Mouse (Mus musculus) gonadal fat pad, adult 2 months (tissue): Measurements from ENCODE around the gene Stk11. TPM values are rescaled to one million over a fixed set of nuclear protein-coding genes. Genes with fewer than 3 reads are reported as not detected.

ENCODE experiments used
- DNase-seq: peaks from one replicate; pipeline ENCODE4 v3.0.0-alpha.2; 2012; ENCODE audit warnings: low read depth
- polyA plus RNA-seq: library from polyadenylated mRNA; depleted of rRNA; stranded (reverse); fragments of >200 nt; gene quantifications from 2 replicates; pipeline ENCODE4 v1.2.3, GENCODE M21; 2012

The Stk11 gene
- polyA plus RNA-seq, 1 experiment, result 108 TPM

DNA sequence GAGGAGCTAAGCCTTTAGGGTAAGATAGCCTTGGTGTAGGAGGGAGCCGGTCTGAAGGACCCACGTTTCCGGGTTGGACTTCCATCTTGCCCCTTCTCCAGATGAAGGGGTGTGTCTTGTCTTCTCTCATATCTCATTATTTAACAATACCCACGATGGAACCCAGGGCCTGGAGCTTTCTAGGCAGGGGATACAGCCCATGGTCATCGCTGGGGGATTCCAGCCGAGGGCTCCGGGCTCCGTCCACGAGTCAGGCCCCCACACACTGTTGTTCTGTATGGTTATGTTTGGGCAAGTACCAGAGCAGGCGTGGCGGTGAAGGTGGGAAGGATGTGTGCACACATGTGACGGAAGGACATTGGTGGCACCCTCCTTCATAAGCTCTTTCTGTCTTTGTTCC, 28.6 kb downstream of the Stk11 start:
- no peak for DNase-seq

DNA sequence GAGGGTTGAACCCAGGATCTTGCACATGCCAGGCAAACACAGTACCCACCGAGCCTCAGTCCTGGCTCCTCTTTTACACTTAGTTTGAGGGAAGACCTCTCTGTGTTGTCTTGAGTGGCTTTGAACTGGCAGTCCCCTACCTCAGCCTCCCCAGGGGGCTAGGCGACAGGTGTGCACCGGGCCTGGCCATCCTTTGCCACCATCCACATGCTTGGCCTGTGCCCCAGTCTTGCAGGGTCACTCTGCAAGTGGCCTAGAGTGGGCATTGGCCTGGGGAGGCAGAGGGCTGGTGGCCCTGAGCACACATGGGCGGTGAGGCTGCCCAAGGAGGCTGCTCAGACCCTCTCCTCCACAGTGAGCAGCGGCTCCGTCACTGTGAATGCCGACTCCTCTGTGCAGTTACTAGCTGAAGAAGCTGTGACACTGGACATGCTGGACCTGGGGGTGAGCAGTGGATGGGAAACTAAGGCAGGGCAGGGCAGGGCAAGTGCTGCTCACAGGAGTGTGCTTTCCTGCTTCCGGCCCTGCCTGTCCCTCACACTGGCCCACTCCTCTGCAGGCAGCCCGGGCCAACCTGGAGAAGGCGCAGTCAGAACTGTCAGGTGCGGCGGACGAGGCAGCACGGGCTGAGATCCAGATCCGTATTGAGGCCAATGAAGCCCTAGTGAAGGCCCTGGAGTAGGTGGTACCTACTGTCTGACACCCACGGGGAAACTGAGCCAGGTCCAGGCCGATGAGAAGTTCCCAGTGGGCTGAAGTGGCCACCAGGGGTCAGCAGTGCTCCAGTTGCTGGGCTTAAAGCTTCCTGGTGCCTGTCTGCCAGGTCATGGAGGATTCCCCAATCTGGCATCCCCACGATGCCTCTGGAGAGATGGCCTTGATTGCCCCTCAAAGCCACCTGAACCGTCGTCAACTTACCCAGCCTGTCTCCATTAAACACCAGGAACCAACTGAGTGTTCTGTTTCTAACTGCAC, 29.5 kb downstream of the Stk11 start:
- DNase-seq, result no peak

DNA sequence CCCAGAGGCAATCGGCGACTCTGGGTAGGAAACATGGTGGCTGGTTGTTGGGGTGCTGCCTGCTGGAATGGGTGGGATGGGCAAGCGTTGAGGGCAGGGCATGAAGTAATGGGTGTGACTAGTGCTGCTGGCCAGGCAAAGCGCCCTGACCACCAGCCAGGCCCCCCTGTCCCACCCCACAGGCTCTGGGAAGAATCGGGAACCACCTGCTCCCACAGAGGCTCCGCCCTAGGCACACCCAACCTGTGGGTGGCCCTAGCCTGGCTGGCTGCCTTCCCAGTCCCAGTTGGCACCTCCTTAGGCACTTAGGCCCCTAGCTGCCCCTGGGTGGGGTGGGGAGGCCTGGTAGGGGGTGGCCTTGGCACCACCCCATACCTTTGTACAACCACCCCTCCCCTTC, 30.3 kb downstream of the Stk11 start:
- DNase-seq, result no peak

DNA sequence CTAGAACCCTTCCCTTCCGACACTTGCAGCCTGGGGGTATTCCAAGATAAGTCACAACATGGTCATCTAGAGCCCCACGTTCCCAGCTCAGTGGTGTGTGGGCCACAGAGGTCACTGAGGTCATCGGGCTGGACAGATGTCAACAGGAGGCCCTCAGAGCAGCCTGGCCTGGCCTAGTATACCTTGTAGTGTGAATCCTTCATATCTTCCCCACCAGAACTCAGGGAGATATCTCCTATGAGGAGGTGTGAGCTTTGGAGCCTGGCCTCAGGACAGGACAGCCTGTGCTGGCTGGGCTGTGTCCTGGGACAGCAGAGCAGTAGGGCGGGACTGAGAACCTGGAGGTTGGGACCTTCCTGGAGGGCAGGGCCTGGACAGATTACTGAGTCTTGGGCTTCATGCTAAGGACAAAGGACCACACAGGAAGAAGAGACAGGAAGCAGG, 31.0 kb downstream of the Stk11 start:
- no peak for DNase-seq

DNA sequence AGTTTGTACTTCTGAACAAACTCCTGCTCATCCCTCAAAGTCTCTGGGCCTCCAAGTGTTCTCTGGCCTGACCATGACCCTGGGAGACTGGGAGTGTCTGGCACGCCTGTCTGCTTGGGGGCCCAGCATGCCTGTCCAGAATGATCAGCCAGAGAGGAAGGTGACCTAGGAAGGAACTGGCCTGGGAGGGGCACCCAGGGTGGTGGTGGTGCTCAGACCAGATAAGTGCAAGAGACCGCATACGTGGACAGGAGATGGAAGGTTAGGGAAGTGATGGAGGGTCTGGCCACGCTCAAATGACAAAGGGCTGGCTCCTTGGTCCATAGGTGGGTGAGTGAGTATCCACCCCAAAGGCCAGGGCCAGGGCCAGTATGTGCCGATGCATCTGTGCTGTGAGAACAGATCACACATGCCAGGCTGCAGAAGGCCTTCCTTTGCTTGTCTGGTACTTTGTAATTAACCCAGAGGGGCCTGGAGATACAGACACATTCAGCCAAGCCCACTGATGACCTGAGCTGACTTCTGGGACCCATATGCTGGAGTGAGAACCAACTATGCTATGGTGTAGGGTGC, 31.6 kb downstream of the Stk11 start:
- DNase-seq, result no peak

DNA sequence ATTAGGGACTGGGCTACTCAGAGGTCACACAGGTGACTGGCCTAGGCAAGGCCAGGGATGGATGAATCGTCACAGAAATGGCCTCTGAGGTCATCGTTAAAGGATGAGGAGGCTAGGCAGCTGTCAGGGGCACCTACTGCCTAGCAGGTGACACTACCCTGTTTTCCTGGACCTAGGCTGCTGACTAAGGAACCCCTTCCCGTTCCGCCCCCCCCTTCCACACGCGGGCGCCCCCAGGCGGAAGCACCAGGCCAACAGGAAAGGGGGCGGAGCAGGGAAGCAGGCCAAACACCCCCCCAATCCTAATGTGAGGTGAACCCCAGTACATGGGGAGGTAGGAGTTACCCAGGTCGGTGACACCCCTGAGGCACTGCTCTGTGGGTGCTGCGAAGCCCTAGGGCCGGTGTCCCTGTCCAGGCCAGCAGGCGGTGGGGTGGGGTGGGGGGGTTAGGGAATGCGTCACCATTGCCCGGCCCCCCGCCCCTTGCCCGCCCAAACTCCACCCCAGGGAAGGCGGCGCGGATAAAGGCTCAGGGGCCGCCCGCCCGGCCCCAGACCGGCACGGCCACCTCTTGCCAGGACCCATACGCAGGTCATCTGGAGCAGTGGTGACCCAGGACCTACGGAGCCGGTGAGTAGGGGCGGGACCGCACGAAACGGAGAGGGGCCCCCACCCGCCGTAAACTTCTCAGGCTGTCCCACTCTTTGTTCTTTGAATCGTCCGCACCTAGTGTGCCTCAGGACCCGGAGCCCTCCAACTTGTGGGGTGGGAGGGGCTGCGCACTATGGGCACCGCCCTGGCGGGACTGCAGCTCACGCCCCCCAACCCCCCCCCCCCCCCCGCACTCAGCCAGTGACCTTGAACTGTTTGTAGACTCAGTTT, 32.4 kb downstream of the Stk11 start, which contains the start of gene Midn:
Gene Midn, plus strand, starts transcription at position 554 of the 883 bp plus-strand sequence.
- no peak for DNase-seq

DNA sequence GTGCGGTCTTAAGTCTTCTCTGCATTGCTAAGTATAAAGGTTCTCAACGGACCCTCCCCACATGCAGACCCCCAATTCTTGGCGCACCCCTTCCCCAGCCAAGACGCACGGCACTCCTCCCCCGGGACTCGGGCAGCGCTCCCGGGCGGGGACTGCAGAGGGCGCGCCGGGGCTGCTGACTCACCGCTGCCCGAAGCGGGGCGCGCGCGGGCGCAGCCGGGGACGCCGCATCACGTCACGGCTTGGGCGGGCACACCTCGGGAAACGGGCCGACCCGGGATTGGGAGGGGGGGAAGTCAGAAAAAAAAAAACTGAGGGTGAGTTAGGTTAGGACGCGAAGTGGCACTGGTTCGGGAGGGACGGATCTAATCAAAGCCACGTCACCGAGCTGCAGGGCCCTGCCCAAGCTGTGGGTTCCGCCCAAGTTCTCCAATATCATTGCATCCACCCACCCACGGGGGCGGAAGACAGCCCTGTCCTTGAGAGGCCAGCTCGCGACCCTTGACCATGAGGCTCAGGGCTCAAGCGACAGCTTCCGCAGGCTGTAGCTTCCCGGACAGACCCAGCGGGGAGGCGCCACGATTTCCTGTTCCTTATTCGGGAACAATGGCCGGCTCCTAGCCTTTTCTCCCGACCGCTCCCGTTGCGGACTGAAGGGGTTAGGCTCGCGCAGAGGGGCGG, 33.1 kb downstream of the Stk11 start:
- no peak for DNase-seq

DNA sequence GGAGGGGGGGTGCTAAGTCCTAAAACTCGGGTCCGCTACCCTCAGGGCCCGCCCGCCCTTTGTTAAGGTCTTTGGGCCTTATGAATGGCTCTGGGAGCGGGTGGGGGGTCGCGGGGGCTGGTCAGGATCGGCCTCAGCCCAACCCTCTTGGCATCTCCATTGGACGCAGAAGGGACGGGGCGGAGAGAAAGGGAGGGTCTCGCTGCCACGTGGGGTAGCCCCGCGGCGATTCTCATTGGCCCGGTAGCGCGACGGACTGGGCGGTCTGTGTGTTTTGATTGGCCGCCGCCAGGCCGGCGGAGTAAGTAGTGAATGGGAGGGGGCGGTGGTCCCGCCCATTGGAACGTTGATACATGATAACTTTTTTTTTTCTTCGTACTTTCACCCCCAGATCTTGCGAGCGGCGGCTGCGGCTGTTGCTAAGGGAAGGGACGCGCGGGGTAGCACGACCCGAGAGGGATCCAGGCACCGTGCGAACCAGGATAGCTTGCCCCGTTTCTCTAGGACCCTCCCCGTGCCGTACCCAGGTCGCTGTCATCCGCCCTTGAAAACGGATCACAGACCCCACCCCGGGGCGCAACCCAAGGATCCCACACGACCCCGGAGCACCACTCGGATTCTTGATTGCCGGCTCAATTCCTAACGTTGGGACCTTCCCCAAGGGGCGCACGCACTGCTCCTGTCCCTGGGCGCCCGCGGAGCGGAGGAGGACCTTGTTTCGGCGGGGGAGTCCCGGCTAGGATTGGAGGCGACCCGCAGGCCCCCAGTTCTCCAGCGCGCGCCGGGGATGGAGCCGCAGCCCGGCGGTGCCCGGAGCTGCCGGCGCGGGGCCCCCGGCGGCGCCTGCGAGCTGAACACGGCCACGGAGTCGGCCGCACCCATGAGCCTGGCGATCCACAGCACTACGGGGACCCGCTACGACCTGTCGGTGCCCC, 34.0 kb downstream of the Stk11 start:
- DNase-seq, result no peak

DNA sequence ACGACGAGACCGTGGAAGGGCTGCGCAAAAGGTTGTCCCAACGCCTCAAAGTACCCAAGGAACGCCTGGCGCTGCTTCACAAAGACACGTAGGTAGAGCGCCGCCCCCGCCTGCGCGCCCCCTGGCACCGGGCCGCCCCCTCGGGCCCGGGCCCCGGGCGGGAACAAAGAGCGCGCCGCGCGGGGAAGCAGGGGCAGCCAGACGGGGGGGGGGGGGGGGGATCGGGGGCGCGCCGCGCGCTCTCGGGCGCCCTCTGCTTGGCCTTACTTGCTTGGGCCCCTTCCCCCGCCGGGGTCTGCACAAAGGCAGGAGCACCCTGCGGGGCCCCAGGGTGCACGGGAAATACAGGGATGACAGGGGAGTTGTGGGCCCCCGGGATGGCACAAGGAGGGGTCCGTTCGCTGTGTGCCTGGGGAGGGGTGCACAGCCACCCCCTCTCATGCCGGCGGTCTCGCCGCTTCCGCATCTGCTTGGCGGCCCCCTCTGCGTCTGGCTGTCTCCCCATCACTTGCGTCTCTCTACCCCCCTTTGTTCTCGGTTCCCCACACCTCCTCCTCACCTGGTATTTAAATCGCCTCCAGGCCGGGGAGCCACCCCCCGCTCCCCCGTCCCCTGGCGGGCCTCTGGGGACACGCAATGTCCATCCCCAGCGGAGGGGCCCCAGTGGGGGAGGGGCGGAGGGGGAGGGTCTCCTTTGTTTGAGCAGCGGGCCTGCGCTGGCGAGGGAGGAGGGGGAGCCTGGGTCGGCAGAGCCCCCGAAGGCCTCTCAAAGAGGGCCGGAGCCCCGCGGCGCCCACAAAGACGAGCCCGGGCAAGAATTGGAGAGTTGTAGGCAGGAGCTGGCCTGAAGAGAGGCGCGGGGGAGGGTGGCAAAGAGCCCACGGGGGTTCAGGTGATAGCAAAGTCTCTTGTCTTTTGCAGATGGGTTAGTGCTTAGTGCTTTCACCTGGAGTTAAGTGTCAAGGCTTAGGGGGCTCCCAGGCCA, 34.9 kb downstream of the Stk11 start:
- DNase-seq, result no peak

DNA sequence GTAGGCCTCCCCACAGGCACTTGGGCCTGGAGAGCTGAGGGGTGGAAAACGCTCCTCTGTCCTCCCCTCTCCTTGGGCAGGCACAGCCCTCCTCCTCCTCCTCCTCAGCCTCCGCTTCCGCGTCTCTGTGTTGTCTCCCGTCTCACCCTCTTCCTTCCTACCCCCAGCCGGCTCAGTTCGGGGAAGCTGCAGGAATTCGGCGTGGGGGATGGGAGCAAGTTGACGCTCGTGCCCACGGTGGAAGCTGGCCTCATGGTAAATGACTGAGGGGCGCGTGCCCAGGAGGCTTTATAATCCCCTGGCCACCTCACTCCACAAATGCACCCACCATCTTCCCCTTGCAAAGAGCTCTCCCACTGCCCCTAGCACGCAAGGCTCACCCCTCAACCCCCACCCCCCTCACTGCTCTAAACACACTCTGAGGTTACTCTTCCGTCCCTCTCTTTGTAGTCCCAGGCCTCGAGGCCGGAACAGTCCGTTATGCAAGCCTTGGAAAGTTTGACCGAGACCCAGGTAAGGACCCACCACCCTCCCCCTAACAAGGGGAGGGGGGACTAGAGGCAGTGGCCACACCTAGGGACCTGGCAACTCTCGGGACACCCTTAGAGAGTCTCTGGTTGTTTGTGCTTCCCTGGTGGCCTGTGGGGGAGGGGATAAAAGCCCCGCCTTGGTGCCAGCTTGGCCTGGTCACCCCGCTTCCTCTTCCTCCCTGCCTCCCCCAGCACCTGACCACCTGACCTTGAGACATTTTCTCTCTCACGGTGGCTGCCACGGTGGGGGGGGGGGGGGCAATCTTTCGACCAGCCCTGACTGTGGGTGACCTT, 35.8 kb downstream of the Stk11 start:
- no peak for DNase-seq

DNA sequence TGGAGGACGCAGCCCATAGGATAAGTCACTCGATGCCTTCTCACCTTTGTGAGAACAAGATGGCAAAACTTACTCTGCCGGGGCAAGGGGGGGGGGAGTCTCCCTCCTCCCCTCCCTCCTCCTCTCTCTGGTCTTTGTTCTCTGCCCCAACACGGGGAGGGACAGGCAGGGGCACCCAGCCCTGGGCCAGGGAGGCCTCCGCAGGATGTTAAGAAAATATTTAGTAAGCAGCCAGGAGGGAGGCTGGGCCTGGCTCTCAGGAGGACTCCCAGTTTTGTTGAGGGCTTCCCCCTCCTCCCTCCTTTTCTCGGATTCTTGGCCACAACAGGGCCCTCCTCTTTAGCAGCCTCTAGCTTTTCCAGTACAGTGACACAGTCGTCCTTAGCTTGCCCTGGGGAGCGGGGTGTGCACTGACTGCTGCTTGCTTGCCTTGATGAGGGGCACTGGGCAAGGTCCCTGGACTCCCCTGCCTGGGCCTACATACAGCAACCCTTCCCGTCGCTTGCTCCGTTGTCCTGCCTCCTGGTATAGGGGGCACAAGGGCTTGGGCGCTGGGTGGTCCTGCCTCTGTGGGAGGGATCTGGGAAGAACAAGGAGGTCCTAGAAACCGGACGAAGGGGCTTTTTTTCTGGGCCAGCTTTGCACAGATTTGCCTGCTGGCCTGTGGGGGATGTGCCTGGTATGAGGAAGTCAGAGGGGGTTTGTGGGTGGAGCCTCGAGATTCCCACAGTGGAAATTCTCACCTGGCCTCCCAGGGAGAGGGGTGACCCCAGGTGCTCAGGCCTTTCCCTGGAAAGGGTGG, 36.7 kb downstream of the Stk11 start:
- no peak for DNase-seq

DNA sequence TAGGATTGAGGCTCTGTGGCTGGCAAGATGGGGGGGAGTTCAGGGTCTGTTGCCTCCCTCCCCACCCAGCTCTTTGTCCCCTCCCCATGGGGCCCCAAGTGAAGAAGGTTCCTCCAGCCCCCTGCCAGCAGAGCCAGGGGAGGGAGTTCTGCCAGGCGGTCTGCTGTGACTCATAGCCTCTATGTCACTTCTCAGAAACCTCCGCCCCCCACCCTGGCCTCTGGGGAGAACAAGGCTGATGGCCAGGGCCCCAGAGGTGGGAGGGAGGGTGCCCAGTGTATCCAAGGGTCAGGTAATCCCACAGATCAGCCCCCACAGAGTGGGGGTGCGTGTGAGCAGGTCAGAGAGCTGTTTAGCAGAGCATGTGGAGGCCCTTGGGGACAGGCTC, 37.3 kb downstream of the Stk11 start:
- no peak for DNase-seq

DNA sequence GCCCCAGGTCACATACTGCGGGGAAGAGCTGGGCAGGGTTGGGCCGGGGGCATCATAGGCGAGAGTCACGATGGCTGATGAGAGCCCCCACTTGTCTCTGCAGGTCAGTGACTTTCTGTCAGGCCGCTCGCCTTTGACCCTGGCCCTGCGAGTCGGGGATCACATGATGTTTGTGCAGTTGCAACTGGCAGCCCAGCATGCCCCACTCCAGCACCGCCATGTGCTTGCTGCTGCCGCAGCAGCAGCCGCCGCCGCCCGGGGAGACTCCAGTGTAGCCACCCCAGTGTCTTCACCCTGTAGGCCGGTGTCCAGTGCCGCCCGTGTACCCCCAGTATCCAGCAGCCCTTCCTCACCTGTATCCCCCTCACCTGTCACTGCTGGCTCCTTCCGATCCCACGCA, 38.1 kb downstream of the Stk11 start:
- no peak for DNase-seq

DNA sequence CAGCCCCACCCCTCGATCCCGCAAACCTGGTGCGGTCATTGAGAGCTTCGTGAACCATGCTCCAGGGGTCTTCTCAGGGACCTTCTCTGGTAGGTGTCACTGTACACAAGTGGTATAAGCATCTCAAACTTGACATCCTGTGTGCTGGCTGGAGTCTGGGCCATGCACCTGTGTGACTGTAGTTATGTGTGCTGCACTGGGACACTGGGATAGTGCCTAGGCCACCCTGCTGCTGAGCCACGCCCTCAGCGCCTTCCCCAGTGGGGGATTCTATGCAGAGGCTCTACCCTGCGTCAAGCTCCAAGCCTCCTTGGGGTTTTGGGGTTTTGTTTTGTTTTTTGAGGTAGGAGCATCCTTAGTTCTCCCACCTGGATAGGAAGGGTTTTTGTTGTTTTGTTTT, 38.8 kb downstream of the Stk11 start:
- no peak for DNase-seq

DNA sequence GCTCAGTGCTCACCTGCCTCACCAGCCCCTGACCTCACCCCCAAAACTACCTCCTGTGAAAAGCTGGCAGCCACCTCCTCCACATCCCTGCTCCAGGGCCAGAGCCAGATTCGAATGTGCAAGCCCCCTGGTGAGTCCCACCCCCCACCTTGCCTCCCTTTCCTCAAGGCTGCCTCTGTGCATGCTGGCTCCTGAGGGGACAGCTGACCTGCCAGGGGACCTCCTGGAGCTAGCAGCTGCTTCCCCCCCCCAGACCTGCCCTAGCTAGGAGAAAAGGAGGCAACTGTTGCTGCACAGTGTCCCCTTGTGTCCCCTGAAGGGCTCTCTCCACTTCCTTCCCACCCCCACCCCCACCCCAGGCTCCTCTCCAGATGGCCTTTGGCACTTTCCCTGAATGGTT, 39.7 kb downstream of the Stk11 start:
- no peak for DNase-seq

DNA sequence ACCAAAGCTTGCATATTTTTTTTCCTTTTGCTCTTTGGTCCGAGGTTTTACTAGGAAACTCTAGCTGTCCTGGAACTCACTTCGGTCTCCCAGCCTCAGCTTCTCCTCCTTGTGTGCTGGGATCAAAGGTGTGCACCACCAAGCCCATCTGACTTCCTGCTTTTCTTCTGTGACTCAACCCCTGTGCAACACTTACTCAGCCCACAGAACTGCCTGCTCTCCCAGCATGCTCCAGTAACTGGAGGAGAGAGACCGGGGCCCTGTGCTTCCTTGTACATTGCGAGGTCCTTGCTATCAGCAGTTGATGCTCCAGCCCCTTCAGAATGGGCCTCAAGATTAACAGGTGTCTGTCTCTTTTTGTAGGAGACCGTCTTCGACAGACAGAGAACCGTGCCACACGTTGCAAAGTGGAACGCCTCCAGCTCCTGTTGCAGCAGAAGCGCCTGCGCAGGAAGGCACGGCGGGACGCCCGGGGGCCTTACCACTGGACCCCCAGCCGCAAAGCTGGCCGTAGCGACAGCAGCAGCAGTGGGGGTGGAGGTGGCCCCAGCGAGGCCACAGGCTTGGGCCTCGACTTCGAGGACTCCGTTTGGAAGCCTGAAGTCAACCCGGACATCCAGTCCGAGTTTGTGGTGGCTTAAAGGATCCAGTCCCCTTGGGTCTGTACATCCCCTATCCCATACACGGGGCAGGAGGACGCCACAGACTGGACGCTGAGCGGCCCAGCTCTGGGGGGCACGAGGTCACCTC, 40.6 kb downstream of the Stk11 start:
- DNase-seq, result no peak

DNA sequence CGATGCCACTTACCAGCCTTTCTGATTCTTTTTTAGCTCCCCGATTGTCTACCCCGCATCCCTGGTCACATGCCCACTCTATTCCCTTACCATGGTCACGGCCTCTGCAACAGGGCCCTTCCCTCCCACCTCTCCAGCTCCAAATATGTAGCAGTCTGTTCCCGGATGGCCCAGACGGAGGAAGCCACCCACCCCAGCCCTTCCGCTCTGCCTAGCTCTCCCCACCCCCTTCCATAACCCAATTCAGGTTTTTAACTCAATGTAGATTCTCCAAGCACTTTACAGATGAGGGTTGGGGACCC, 41.1 kb downstream of the Stk11 start:
- DNase-seq, result no peak
